Mouse (Mus musculus) liver, embryonic 15.5 days (tissue): ENCODE data around the gene Senp3. TPM values are rescaled to one million over a fixed set of nuclear protein-coding genes. Genes with fewer than 3 reads are reported as not detected.
"Not testable (repeated sequence)": the region's sequence is repeated elsewhere in the genome, so short reads cannot be mapped to it uniquely, and the experiment has no call there.

Experiments
- ATAC-seq: fragments of 200-750 bp; cut with Nextera tagmentation; 2 replicates; pipeline ENCODE4 v1.8.0; 2017; ENCODE audit warnings: moderate number of reproducible peaks, mild to moderate bottlenecking, moderate library complexity; ENCODE audit not compliant: insufficient read depth
- H3K27ac ChIP-seq: fragments of 300-500 bp; sonication (generic); replicated peaks from 2 replicates; pipeline ENCODE4 v1.5.1; 2015; ENCODE audit warnings: mild to moderate bottlenecking, inconsistent platforms
- H3K27me3 ChIP-seq: fragments of 300-500 bp; sonication (generic); 2 replicates; pipeline ENCODE4 v1.6.1; 2015; ENCODE audit warnings: mild to moderate bottlenecking, inconsistent platforms
- H3K36me3 ChIP-seq: fragments of 300-500 bp; sonication (generic); replicated peaks from 2 replicates; pipeline ENCODE4 v1.6.1; 2015; ENCODE audit warnings: moderate library complexity, mild to moderate bottlenecking, inconsistent platforms
- H3K4me1 ChIP-seq: fragments of 300-500 bp; sonication (generic); replicated peaks from 2 replicates; pipeline ENCODE4 v1.6.1; 2015; ENCODE audit warnings: inconsistent platforms
- H3K4me2 ChIP-seq: fragments of 300-500 bp; sonication (generic); 2 replicates; pipeline ENCODE4 v1.6.1; 2015; ENCODE audit warnings: moderate library complexity, mild to moderate bottlenecking, inconsistent platforms
- H3K4me3 ChIP-seq: fragments of 300-500 bp; sonication (generic); replicated peaks from 2 replicates; pipeline ENCODE4 v1.5.1; 2015; ENCODE audit warnings: mild to moderate bottlenecking, inconsistent platforms
- H3K9ac ChIP-seq: fragments of 300-500 bp; sonication (generic); 2 replicates; pipeline ENCODE4 v1.6.1; 2015; ENCODE audit warnings: moderate library complexity, mild to moderate bottlenecking, inconsistent platforms
- H3K9me3 ChIP-seq: fragments of 300-500 bp; sonication (generic); replicated peaks from 2 replicates; pipeline ENCODE4 v1.6.1; 2016; ENCODE audit warnings: inconsistent platforms
- WGBS: fragments of 180-500 bp; shearing (Covaris S2); methylation state at CpG from one replicate; pipeline ENCODE4 v1.1.7; 2015; ENCODE audit warnings: mixed read lengths; ENCODE audit not compliant: insufficient replicate concordance; 5-methylcytosine and 5-hydroxymethylcytosine counted together
- polyA plus RNA-seq: library from polyadenylated mRNA; unstranded; fragments of >200 nt; fragmentation: Nextera tagmentation; extraction: Ambion mirVana; gene quantifications from 2 replicates; pipeline ENCODE4 v1.2.1, GENCODE M21; 2015

The Senp3 gene
- 23.9 and 27.2 TPM in 2 replicates for polyA plus RNA-seq

DNA sequence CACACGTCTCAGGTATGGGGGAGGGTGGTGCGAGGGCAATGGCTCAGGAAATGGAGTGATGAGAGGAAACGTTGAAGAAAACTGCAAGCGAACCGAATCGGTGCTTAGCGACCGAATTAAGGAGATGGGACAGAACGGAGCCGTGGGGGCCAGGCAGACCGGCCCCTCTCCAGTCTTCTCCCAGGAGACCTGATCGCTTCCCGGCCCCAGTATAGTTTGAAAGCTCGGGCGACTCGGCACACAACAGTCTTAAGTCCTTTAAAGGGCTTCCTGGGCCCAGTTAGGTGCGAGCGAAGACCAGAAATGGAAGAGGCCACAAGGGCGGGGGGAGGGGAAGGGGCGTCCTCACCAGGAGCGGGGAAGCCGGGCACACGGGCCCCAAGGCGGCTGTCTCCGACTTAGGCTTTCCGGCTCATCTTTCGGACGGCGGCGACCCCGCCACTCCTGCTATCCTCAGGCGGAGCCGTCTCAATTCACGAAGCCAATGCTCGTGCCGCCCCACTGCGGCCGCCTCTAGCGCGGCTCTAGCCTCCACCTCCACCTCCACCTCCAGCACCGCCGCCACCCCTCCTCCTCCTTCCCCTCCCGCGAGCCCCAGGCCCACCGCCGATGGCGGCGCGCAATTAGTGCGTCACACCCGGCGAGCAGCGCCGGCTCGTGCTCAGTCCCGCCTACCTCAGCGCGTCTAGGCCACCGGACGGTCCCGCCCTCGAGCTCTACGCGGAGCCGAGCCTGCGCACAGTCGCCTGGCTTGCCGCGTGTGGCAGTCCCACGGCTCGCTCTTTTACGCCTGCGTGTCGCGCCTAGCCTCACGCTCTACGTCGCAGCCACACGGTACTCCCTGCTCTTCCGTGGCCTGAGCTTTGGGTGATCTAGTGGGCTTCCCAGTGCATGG, at the start of gene Senp3:
Gene Senp3, minus strand, starts transcription at position 771 of the 895 bp plus-strand sequence.
- H3K27me3 ChIP-seq, result no peaks in the 10 kb centered on the region
- no peaks in the 10 kb centered on the region for H3K9me3 ChIP-seq
- H3K4me1 ChIP-seq, result peaks cover 64% of the 10 kb centered on the region
- peak within 1 kb of the TSS; percentile 86 for H3K9ac ChIP-seq
- H3K4me2 ChIP-seq, result peak within 1 kb of the TSS; percentile 88
- peaks cover 37% of the 10 kb centered on the region for H3K36me3 ChIP-seq
- peak within 1 kb of the TSS; percentile 86 for H3K4me3 ChIP-seq
- WGBS, result under 1% methylated on average over 79 of the region's 80 CpGs
- peak within 1 kb of the TSS; percentile 93 for H3K27ac ChIP-seq
- ATAC-seq, result peak; percentile 94

DNA sequence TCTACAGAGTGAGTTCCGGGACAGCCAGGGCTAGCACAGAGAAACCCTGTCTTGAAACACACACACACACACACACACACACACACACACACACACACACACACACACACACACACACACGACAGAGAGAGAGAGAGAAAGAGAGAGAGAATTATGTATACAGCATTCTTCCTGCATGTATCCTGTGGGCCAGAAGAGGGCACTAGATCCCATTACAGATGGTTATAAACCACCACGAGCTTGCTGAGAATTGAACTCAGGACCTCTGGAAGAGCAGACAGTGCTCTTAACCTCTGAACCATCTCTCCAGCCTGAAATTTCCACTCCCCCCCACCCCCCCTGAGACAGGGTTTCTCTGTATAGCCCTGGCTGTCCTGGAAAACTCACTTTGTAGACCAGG, 49.5 kb upstream of the Senp3 start:
- H3K9ac ChIP-seq, ATAC-seq, H3K9me3 ChIP-seq, H3K27me3 ChIP-seq, H3K4me2 ChIP-seq, H3K4me3 ChIP-seq, H3K4me1 ChIP-seq, H3K27ac ChIP-seq: not testable (repeated sequence)
- peaks cover 34% of the 10 kb centered on the region for H3K36me3 ChIP-seq
- WGBS, result 58% methylated on average over 3 of the region's 3 CpGs

DNA sequence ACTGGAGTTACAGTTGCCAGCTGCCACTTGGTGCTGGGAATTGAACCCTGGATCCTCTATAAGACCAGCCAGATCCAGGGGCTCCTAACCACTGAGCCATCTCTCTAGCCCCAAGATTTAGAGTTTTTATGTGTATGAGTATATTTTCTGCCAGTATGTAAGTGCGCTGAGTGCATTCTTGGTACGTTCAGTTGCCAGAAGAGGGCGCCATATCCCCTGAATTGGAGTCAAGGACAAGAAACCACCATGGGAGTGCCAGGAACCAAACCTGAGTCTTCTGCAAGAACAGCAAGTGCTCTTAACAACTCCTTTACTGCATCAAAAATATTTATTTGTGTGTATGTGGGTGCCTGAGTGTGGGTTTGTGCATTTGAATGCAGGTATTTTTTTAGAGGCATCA, 47.2 kb upstream of the Senp3 start:
- no peaks in the 10 kb centered on the region for H3K9me3 ChIP-seq
- 26% methylated on average over 3 of the region's 3 CpGs for WGBS
- no peak overlapping the region for H3K4me2 ChIP-seq
- no peaks in the 10 kb centered on the region for H3K27me3 ChIP-seq
- H3K36me3 ChIP-seq, result peaks cover 10% of the 10 kb centered on the region
- H3K4me3 ChIP-seq, result no peak overlapping the region
- no peak for ATAC-seq
- no peak overlapping the region for H3K27ac ChIP-seq
- peaks cover 5% of the 10 kb centered on the region for H3K4me1 ChIP-seq
- no peak overlapping the region for H3K9ac ChIP-seq

DNA sequence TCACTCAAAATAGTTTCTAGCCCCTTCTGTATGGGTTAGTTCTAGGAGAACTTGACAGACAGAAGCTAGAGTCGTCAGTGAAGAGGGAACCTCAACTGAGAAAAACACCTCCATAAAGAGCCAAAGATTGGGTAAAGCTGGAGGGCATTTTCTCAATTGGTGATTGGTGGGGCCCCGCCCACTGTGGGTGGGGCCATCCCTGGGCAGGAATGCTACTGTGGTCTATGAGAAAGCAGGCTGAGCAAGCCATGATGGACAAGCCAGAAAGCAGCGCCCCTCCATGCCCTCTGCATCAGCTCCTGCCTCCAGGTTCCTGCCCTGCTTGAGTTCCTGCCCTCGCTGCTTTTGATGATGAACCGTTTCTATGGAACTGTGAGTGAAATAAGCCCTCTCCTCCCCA, 44.1 kb upstream of the Senp3 start:
- Histone ChIP-seq H3K27me3 (no peaks in the 10 kb centered on the region), H3K4me2 (no peak overlapping the region), H3K36me3 (no peaks in the 10 kb centered on the region), H3K4me1 (peaks cover 9% of the 10 kb centered on the region), H3K9me3 (no peaks in the 10 kb centered on the region), H3K9ac (no peak overlapping the region), H3K27ac (no peak overlapping the region), H3K4me3 (no peak overlapping the region)
- 36% methylated on average over 5 of the region's 5 CpGs for WGBS
- no peak for ATAC-seq

DNA sequence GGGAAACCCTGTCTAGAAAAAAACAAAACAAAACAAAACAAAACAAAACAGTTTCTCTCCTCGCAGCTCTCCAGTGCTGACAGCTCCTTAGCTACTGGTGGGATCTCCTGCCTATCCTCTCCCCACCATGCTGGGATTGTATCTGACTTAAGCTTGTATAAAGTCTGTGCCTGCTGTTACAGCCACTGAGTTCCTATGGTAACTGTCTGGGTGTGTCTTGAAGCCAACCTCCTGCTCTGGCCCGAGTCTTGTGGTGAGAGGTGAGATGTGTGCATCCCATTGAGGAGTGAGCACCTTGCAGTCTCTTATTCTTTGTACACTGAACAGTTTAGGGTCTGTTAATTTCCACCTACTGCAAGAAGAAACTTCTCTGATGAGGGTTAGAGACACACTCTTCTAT, 41.2 kb upstream of the Senp3 start:
- Histone ChIP-seq H3K36me3 (no peaks in the 10 kb centered on the region), H3K4me2 (no peak overlapping the region), H3K9me3 (no peaks in the 10 kb centered on the region), H3K27ac (no peak overlapping the region), H3K4me3 (no peak overlapping the region), H3K4me1 (peaks cover 24% of the 10 kb centered on the region), H3K27me3 (no peaks in the 10 kb centered on the region), H3K9ac (no peak overlapping the region)
- ATAC-seq, result no peak
- 42% methylated on average over 2 of the region's 2 CpGs for WGBS

DNA sequence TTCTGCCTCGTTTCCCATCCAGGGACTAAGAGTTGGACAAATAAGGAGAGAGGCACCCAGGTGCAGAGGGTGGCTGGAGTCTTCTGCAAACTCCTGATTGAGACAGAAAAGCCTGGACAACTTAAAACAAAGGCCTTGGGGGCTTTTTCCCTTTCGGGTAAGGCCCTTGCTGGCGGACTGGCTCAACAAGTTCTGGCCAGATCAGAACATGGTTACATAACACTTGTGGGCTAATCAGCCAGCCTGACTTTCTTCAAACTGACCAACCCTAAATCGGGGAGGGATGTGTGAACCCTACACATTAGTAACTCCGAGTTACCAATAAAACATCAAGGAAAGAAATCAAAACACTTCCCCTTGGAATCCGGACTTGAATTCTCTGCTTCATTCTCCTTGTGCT, 39.0 kb upstream of the Senp3 start:
- WGBS, result 60% methylated on average over 6 of the region's 6 CpGs
- no peaks in the 10 kb centered on the region for H3K9me3 ChIP-seq
- no peak overlapping the region for H3K4me3 ChIP-seq
- no peaks in the 10 kb centered on the region for H3K27me3 ChIP-seq
- no peaks in the 10 kb centered on the region for H3K36me3 ChIP-seq
- H3K4me1 ChIP-seq, result peaks cover 37% of the 10 kb centered on the region
- no peak for ATAC-seq
- H3K27ac ChIP-seq, result no peak overlapping the region
- no peak overlapping the region for H3K4me2 ChIP-seq
- no peak overlapping the region for H3K9ac ChIP-seq

DNA sequence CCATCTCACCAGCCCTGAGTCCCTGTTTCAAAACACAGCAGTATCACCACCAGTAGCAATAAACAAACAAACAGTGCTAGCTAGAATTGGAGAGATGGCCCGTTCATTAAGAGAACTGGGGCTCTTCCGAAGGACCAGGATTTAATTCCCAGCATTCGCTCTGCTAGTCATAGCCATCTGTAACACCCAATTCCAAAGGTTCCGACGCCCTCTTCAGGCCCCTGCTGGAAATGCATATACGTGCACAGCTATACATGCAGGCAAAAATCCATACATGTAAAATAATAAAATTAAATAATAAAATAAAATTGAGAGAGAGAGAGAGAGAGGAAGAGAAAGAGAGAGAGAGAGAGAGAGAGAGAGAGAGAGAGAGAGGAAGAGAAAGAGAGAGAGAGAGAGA, 37.5 kb upstream of the Senp3 start:
- Histone ChIP-seq H3K9ac (peak overlapping the region; percentile 48; the same call in 1 of the 2 replicates), H3K36me3 (no peaks in the 10 kb centered on the region), H3K4me1 (peaks cover 42% of the 10 kb centered on the region), H3K4me2 (no peak overlapping the region), H3K27me3 (no peaks in the 10 kb centered on the region), H3K4me3 (no peak overlapping the region), H3K9me3 (no peaks in the 10 kb centered on the region), H3K27ac (peak overlapping the region; percentile 68)
- ATAC-seq, result no peak
- 63% methylated on average over 6 of the region's 6 CpGs for WGBS

DNA sequence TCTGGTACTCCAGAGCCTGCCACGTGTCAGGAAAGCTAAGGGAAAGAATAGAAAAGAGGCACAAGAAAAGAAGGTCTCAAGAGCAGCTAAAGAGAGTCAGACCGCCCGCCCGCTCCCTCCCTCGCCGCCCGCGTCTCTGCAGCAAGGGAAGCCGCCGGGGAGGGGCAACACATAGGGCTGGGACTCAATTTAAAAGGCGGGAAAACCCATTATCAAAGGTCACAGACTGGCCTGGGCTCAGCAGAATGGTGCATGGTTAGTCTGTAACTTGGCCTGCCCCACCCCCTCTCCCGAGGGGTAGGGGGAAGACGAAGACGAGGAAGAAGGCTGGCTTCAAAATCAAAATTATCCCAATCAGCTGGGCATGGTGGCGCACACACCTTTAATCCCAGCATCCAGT, 36.8 kb upstream of the Senp3 start:
- peak overlapping the region; percentile 65 for H3K4me2 ChIP-seq
- WGBS, result 16% methylated on average over 15 of the region's 15 CpGs
- no peaks in the 10 kb centered on the region for H3K27me3 ChIP-seq
- H3K9me3 ChIP-seq, result no peaks in the 10 kb centered on the region
- H3K4me1 ChIP-seq, result peaks cover 42% of the 10 kb centered on the region
- H3K27ac ChIP-seq, result peak overlapping the region; percentile 68
- peak overlapping the region; percentile 27 for H3K4me3 ChIP-seq
- ATAC-seq, result peak; percentile 88
- no peaks in the 10 kb centered on the region for H3K36me3 ChIP-seq
- peak overlapping the region; percentile 48 for H3K9ac ChIP-seq

DNA sequence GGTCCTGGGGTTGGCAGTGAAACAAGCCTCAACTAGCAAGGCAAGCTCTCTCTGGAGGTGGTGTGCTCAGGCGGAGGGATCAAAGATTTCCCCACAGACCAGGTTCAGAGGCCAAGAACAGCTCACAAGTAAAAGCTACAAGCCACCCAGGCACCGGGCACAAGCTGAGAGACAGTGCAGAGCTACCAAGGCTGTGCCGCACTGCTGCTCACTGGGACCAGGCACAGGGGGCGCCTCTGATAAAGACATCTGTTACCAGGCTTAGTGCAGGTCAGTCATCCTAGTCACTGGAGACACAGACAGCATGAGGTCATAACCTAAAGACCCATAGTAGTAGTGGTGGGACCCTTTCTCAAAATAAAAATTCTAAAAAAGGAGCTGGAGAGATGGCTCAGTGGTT, 35.1 kb upstream of the Senp3 start:
- ATAC-seq, result no peak
- Histone ChIP-seq H3K27ac (no peak overlapping the region), H3K27me3 (no peaks in the 10 kb centered on the region), H3K4me1 (peaks cover 38% of the 10 kb centered on the region), H3K36me3 (no peaks in the 10 kb centered on the region), H3K9me3 (no peaks in the 10 kb centered on the region), H3K4me3 (no peak overlapping the region), H3K9ac (no peak overlapping the region), H3K4me2 (no peak overlapping the region)
- WGBS, result 61% methylated on average over 4 of the region's 4 CpGs

DNA sequence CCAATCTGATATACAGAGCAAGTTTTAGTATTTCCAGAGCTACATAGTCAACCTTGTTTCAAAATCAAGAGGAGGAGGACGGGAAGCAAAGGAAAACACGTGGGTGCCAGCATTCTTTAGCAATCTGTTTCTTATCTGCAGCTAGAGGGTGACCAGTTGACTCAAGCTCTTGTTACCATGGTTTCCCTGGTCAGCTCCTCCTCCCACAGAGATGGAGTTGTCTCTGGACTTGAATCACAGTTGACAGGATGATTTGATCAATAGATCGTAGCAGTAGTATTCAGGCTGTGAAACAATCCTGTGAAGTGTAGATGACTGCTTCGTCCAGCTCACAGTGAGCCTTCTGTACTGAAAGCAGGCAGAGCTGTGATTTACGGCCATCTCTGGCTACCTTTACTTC, 34.0 kb upstream of the Senp3 start:
- Histone ChIP-seq H3K27ac (peak overlapping the region; percentile 19; the same call in 1 of the 2 replicates), H3K9me3 (no peaks in the 10 kb centered on the region), H3K9ac (no peak overlapping the region), H3K36me3 (no peaks in the 10 kb centered on the region), H3K4me2 (no peak overlapping the region), H3K4me3 (no peak overlapping the region), H3K4me1 (peaks cover 42% of the 10 kb centered on the region), H3K27me3 (no peaks in the 10 kb centered on the region)
- ATAC-seq, result no peak
- WGBS, result 29% methylated on average over 5 of the region's 5 CpGs

DNA sequence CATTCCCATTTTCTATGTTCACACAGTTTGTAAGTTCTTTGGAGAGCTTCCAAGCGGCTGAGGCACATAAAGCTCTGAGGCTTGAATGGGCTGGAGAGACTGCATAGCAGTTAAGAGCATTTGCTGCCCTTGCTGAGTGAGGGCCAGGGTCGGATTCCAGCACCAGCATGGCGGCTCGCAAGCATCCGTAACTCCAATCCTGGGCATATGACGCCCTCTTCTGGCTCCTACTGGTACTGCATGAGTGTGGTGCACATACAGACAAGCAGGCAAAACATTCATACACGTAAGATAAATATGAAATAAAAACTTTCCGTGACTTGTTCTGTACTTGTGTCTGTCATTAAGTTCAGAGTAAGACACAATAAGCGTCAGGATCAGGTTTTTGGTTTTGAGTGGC, 33.6 kb upstream of the Senp3 start:
- no peak overlapping the region for H3K4me2 ChIP-seq
- H3K27ac ChIP-seq, result peak overlapping the region; percentile 19; the same call in 1 of the 2 replicates
- H3K36me3 ChIP-seq, result no peaks in the 10 kb centered on the region
- H3K4me3 ChIP-seq, result no peak overlapping the region
- peaks cover 46% of the 10 kb centered on the region for H3K4me1 ChIP-seq
- WGBS, result 54% methylated on average over 9 of the region's 9 CpGs
- no peak for ATAC-seq
- H3K9ac ChIP-seq, result no peak overlapping the region
- no peaks in the 10 kb centered on the region for H3K9me3 ChIP-seq
- H3K27me3 ChIP-seq, result no peaks in the 10 kb centered on the region
